Mouse (Mus musculus) forebrain, embryonic 10.5 days (tissue): ENCODE results near the gene Vcl. TPM values are rescaled to one million over a fixed set of nuclear protein-coding genes. Genes with fewer than 3 reads are reported as not detected.

Source experiments
- DNase-seq: peaks from one replicate; pipeline ENCODE4 v3.0.0-alpha.2; 2017; ENCODE audit warnings: low spot score; ENCODE audit errors: extremely low spot score
- H3K27ac ChIP-seq: fragments of 300-500 bp; sonication (generic); 2 replicates; pipeline ENCODE4 v1.5.1; 2016; ENCODE audit warnings: mild to moderate bottlenecking
- H3K27me3 ChIP-seq: fragments of 300-500 bp; sonication (generic); 2 replicates; pipeline ENCODE4 v1.6.1; 2016; ENCODE audit warnings: mild to moderate bottlenecking; ENCODE audit not compliant: poor library complexity, severe bottlenecking
- H3K36me3 ChIP-seq: fragments of 300-500 bp; sonication (generic); replicated peaks from 2 replicates; pipeline ENCODE4 v1.6.1; 2016; ENCODE audit warnings: mild to moderate bottlenecking, moderate library complexity
- H3K4me1 ChIP-seq: fragments of 300-500 bp; sonication (generic); 2 replicates; pipeline ENCODE4 v1.6.1; 2016
- H3K4me3 ChIP-seq: fragments of 300-500 bp; sonication (generic); 2 replicates; pipeline ENCODE4 v1.5.1; 2016; ENCODE audit warnings: mild to moderate bottlenecking, moderate library complexity
- H3K9me3 ChIP-seq: fragments of 300-500 bp; sonication (generic); 2 replicates; pipeline ENCODE4 v1.6.1; 2016; ENCODE audit warnings: mild to moderate bottlenecking, moderate library complexity
- WGBS: fragments of 180-500 bp; shearing (Covaris S2); methylation state at CpG from one replicate; pipeline ENCODE4 v1.1.7; 2016; 5-methylcytosine and 5-hydroxymethylcytosine counted together
- polyA plus RNA-seq: library from polyadenylated mRNA; unstranded; fragments of >200 nt; fragmentation: Nextera tagmentation; extraction: Ambion mirVana; gene quantifications from 2 replicates; pipeline ENCODE4 v1.2.1, GENCODE M21; 2016

Vcl gene
- polyA plus RNA-seq, 1 experiment from 2014 or later: 30.7 TPM

- no peaks in the 10 kb centered on the region for H3K9me3 ChIP-seq
- H3K4me1 ChIP-seq: peaks cover 11% of the 10 kb centered on the region
- 98% methylated on average over 3 of the region's 3 CpGs for WGBS
- DNase-seq: no peak
- peaks cover 89% of the 10 kb centered on the region for H3K36me3 ChIP-seq
- no peak overlapping the region for H3K4me3 ChIP-seq
- H3K27ac ChIP-seq: no peak overlapping the region
- H3K27me3 ChIP-seq: no peaks in the 10 kb centered on the region
Measured at GRCm38 (mm10) chr14:21034791-21035190, 105.6 kb downstream of the Vcl start.

DNA sequence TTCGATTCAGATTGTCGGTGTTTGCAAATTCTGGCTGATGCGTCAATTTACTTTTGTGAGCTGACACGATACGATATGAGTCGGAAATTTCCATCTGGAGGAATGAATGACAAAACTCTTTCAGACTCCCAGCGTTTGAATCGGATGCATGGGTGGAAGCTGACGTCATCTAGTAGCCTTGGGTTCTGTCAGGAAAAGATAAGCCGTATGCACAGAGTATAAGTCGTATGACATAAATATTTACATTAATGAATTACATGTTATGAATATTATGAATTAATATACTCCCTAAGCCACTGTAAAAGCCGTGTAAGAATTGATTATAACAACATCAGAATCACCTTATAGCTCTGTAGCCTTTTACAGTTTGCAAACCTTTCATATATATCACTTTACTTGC lies 109.9 kb downstream of the Vcl start:
- H3K36me3 ChIP-seq: peaks cover 72% of the 10 kb centered on the region
- H3K9me3 ChIP-seq: no peaks in the 10 kb centered on the region
- 93% methylated on average over 12 of the region's 12 CpGs for WGBS
- no peaks in the 10 kb centered on the region for H3K27me3 ChIP-seq
- DNase-seq: no peak
- no peak overlapping the region for H3K27ac ChIP-seq
- H3K4me1 ChIP-seq: no peaks in the 10 kb centered on the region
- H3K4me3 ChIP-seq: no peak overlapping the region

DNA sequence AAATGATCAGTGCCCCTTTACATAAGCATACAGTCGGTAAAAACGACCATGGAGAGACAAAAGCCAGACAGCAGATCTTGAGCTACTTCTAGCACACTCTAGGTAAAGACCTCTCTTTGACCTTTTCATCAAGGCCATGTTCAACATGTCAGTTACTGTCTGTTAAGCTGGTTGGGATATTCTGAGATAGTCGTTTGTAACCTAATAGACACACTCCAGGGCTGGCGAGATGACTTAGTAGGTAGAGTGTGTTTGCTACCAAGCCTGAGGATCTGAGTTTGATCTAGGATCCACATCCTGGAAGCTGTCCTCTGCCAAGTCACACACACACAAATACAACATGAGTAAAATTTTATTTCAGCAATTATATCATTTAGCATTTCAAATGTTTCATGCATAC lies 110.4 kb downstream of the Vcl start:
- Histone ChIP-seq H3K4me3 (no peak overlapping the region), H3K4me1 (no peaks in the 10 kb centered on the region), H3K27ac (no peak overlapping the region), H3K36me3 (peaks cover 67% of the 10 kb centered on the region), H3K27me3 (no peaks in the 10 kb centered on the region), H3K9me3 (no peaks in the 10 kb centered on the region)
- 93% methylated on average over 4 of the region's 4 CpGs for WGBS
- DNase-seq: no peak

DNA sequence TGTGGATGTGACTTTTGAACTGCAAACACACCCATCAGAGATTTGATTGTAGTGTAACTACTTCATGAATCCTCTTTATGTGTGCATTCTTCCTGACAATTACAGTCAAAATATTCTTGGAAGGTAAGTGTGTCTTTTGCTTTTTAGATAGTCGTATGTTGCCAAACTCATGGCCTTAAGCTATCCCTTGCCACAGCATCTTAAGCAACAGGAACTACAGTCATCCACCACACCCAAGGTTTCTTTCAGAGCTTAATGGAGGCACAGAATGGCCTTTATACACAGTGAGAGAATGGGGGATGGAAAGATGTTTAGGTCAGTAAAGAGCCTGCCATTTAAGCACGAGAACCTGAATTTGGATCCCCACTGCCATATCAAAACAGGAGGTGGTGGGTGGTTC lies 118.6 kb downstream of the Vcl start:
- no peak for DNase-seq
- H3K9me3 ChIP-seq: peaks cover 2% of the 10 kb centered on the region; the same call in 1 of the 2 replicates
- peaks cover 9% of the 10 kb centered on the region for H3K36me3 ChIP-seq
- no peak overlapping the region for H3K4me3 ChIP-seq
- H3K4me1 ChIP-seq: peaks cover 13% of the 10 kb centered on the region
- H3K27me3 ChIP-seq: no peaks in the 10 kb centered on the region
- WGBS: 85% methylated on average over 2 of the region's 2 CpGs
- no peak overlapping the region for H3K27ac ChIP-seq

DNA sequence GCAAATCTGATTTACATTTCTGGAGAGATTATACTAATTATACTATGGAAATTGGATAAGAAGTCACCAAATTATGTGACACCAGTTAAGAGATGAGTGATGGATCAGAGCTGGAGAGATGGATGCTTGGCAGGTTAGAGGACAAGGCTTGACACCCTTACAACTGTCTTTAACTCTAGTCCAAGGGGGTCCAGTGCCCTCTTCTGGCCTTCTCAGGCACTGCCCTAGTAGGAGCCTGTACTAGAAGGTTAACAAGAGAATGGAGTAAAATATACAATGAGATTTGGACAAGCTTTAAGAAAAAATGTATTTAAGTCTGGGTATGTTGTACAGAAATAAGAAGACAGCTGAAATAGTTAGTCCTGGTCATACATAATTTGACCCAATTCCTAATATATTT lies 119.7 kb downstream of the Vcl start:
- Histone ChIP-seq H3K27ac (no peak overlapping the region), H3K36me3 (peaks cover 6% of the 10 kb centered on the region), H3K4me3 (no peak overlapping the region), H3K27me3 (no peaks in the 10 kb centered on the region), H3K9me3 (peaks cover 2% of the 10 kb centered on the region; the same call in 1 of the 2 replicates), H3K4me1 (peaks cover 23% of the 10 kb centered on the region)
- DNase-seq: no peak

GRCm38 (mm10) chr14:21050734-21051133 lies 121.5 kb downstream of the Vcl start:
- 70% methylated on average over 3 of the region's 3 CpGs for WGBS
- H3K36me3 ChIP-seq: peaks cover 16% of the 10 kb centered on the region
- H3K9me3 ChIP-seq: peaks cover 2% of the 10 kb centered on the region; the same call in 1 of the 2 replicates
- H3K27me3 ChIP-seq: no peaks in the 10 kb centered on the region
- no peak for DNase-seq
- no peak overlapping the region for H3K27ac ChIP-seq
- peak overlapping the region; percentile 92 for H3K4me3 ChIP-seq
- H3K4me1 ChIP-seq: peaks cover 23% of the 10 kb centered on the region

DNA sequence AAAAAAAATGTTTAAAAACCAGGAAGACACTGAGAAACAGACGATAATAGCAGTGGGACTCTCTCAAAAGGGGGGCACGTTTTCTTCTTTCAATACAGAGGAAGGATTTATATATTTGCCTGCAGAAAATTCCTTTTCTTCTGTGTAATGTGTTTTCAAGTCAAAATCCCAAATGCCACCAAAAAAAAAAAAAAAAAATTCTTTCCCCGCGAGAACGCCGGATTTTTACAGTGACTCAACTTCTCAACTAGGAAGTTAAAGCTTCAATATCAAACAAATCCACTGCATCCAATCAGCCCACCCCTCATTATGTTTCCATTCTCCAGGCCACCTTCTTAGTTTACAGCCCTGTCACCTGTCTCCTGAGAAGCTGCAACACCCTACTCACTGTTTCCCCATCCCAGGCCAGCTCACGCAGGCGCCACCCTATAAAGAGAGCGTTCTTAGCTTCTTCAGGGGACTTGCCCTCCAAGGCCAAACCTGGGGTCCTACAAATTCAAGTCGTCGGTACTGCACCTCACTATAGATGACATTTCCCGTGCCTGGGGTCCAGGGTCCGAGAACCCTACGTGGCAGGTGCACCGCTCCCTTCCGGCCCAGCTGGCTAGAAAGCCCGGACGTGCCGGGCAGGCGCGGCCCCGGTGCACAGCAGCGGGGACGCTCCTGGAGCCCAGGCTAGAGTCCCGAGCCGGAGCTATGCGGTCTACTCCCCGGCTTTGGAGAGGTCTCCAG lies 122.3 kb downstream of the Vcl start:
- 11% methylated on average over 28 of the region's 28 CpGs for WGBS
- H3K9me3 ChIP-seq: peaks cover 2% of the 10 kb centered on the region; the same call in 1 of the 2 replicates
- DNase-seq: no peak
- peak overlapping the region; percentile 92 for H3K4me3 ChIP-seq
- H3K36me3 ChIP-seq: peaks cover 21% of the 10 kb centered on the region
- H3K27ac ChIP-seq: peak overlapping the region; percentile 98
- no peaks in the 10 kb centered on the region for H3K27me3 ChIP-seq
- H3K4me1 ChIP-seq: peaks cover 23% of the 10 kb centered on the region

DNA sequence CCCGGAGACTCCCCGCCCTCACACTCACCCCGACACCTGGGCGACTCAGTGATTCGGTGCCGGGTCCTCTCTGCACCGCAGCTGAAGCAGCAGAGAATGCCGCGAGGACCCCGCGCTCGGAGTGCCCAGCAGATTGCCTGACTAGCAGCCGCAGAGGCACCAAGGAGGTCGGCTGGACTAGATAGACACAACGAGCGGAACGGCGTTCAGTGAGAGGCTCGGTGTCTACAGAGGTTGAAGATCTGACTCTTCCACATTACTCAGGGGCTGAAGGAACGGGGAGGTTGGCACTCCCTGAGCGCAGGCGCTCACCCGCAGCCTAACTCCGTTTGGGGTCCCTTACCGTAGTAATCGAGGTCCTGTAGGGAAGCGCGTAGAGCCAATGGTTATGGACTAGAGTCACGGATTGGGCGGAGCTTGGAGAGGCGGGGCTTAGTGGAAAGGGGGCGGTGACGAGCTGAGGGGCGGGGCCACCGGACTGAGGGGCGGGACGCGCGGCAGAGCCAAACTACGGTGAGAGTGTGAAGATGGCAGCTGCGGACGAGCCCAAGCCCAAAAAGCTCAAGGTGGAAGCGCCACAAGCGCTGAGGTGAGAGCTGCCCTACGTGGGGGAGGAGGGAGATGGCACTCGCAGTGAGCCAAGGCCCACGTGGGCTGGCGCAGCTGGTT lies 123.0 kb downstream of the Vcl start, which contains the start of the genes Ap3m1 and Adk:
Gene Ap3m1, minus strand, starts transcription at position 397 of the 669 bp plus-strand sequence.
Gene Adk, plus strand, starts transcription at position 463 of the 669 bp plus-strand sequence.
- DNase-seq: peak; percentile 97
- H3K36me3 ChIP-seq: peaks cover 24% of the 10 kb centered on the region
- peak within 1 kb of the TSS; percentile 98 for H3K27ac ChIP-seq
- under 1% methylated on average over 48 of the region's 48 CpGs for WGBS
- peak within 1 kb of the TSS; percentile 92 for H3K4me3 ChIP-seq
- peaks cover 2% of the 10 kb centered on the region; the same call in 1 of the 2 replicates for H3K9me3 ChIP-seq
- H3K27me3 ChIP-seq: no peaks in the 10 kb centered on the region
- H3K4me1 ChIP-seq: peaks cover 23% of the 10 kb centered on the region

DNA sequence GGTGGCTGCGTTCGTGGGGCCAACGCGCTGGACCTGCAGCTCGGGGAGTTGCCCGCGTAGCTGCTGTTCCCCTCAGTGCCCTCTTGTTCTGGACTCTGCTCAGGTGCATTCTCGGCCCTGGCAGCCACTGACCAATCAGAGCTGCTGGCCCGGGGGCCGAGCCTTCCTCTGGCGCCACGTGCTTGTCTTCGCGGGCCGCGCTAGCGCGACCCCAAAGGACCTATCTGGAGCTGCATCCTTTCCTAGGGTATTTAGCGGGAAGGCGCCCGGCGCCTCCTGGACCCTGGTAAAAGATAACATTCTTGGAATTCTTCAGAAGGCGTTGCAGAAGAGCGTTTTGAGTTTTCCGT lies 123.6 kb downstream of the Vcl start:
- WGBS: 0% methylated on average over 25 of the region's 25 CpGs

GRCm38 (mm10) chr14:21053151-21053550 lies 124.0 kb downstream of the Vcl start:
- DNase-seq: no peak
- Histone ChIP-seq H3K27me3 (no peaks in the 10 kb centered on the region), H3K4me3 (peak overlapping the region; percentile 92), H3K9me3 (peaks cover 2% of the 10 kb centered on the region; the same call in 1 of the 2 replicates), H3K36me3 (peaks cover 26% of the 10 kb centered on the region), H3K4me1 (peaks cover 23% of the 10 kb centered on the region), H3K27ac (peak overlapping the region; percentile 98)
- WGBS: 13% methylated on average over 8 of the region's 8 CpGs

More for the DNA sequence above, 123.6 kb downstream of the Vcl start:
- Histone ChIP-seq H3K36me3 (peaks cover 26% of the 10 kb centered on the region), H3K27ac (peak overlapping the region; percentile 98), H3K27me3 (no peaks in the 10 kb centered on the region), H3K9me3 (peaks cover 2% of the 10 kb centered on the region; the same call in 1 of the 2 replicates), H3K4me1 (peaks cover 23% of the 10 kb centered on the region), H3K4me3 (peak overlapping the region; percentile 92)
- peak; percentile 81 for DNase-seq

DNA sequence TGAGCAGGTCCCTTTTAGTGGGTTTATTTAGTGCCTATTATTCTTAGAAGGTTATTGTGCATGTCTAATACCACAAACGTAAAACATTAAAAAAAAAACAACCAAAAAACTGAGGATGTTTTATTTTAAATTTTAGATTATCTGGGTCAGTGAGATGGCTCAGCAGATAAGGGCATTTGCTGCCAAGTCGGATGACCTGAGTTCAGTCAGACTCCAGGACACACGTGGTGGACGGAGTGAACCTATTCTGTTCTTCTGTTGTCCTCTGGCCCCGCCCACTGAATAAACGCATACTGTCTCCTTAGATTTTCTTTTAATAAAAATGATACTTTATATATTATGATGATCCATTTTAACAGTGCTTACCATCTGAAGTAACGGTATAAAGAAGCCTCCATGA lies 124.4 kb downstream of the Vcl start:
- peak overlapping the region; percentile 92 for H3K4me3 ChIP-seq
- WGBS: 49% methylated on average over 7 of the region's 7 CpGs
- H3K9me3 ChIP-seq: peaks cover 2% of the 10 kb centered on the region; the same call in 1 of the 2 replicates
- no peak for DNase-seq
- peaks cover 23% of the 10 kb centered on the region for H3K4me1 ChIP-seq
- no peak overlapping the region for H3K27ac ChIP-seq
- peaks cover 26% of the 10 kb centered on the region for H3K36me3 ChIP-seq
- H3K27me3 ChIP-seq: no peaks in the 10 kb centered on the region

- Histone ChIP-seq H3K36me3 (peaks cover 23% of the 10 kb centered on the region), H3K9me3 (no peaks in the 10 kb centered on the region), H3K27me3 (no peaks in the 10 kb centered on the region), H3K4me1 (no peaks in the 10 kb centered on the region), H3K4me3 (no peak overlapping the region), H3K27ac (no peak overlapping the region)
- 93% methylated on average over 2 of the region's 2 CpGs for WGBS
- no peak for DNase-seq
Measured at GRCm38 (mm10) chr14:21058972-21059371, 129.8 kb downstream of the Vcl start.
